Mouse (Mus musculus) spleen, adult 2 months (tissue): ENCODE results near the gene Akp3.

ENCODE experiments used
- CTCF ChIP-seq: fragments of 200-500 bp; IDR thresholded peaks from 2 replicates; pipeline ENCODE4 v1.5.1; 2011; ENCODE audit warnings: mild to moderate bottlenecking, inconsistent platforms; ENCODE audit not compliant: insufficient read depth, insufficient read length, insufficient replicate concordance; ENCODE audit errors: extremely low read depth
- POLR2A ChIP-seq: fragments of 200-500 bp; IDR thresholded peaks from 2 replicates; pipeline ENCODE4 v1.6.1; 2011; ENCODE audit warnings: low read depth, low read length, inconsistent platforms

- no peak for TF ChIP-seq CTCF
- TF ChIP-seq POLR2A = no peak
These were observed 7.0 kb downstream of the Akp3 start for GRCm38 (mm10) chr1:87131803-87132202.
